Mouse (Mus musculus): Measurements from ENCODE around the gene Zfp319.

Gene Zfp319

GRCm38 (mm10) chr8:95348811-95349630, 17.3 kb upstream of the Zfp319 start:
- DNase-seq = peak; percentile 88

GRCm38 (mm10) chr8:95348356-95348755, 16.6 kb upstream of the Zfp319 start:
- DNase-seq = no peak

GRCm38 (mm10) chr8:95346643-95347545, 15.1 kb upstream of the Zfp319 start:
- peak; percentile 66 for DNase-seq

GRCm38 (mm10) chr8:95344668-95345067, 12.9 kb upstream of the Zfp319 start:
- no peak for DNase-seq

GRCm38 (mm10) chr8:95341721-95342120, 10.0 kb upstream of the Zfp319 start:
- DNase-seq = no peak

GRCm38 (mm10) chr8:95336363-95336762, 4.6 kb upstream of the Zfp319 start:
- no peak for DNase-seq

- DNase-seq = no peak
These were observed 4.0 kb upstream of the Zfp319 start for GRCm38 (mm10) chr8:95335706-95336105.

GRCm38 (mm10) chr8:95332437-95333199, 868 bp upstream of the Zfp319 start:
- DNase-seq = no peak

- DNase-seq = no peak
These were observed 512 bp downstream of the Zfp319 start for GRCm38 (mm10) chr8:95331156-95331719.

- DNase-seq = no peak
These were observed 1.4 kb downstream of the Zfp319 start for GRCm38 (mm10) chr8:95330367-95330766.

- DNase-seq = no peak
These were observed 3.8 kb downstream of the Zfp319 start for GRCm38 (mm10) chr8:95327866-95328465.

GRCm38 (mm10) chr8:95326822-95327221, 4.9 kb downstream of the Zfp319 start:
- DNase-seq = no peak

- no peak for DNase-seq
These were observed 7.1 kb downstream of the Zfp319 start for GRCm38 (mm10) chr8:95324646-95325045.

GRCm38 (mm10) chr8:95323201-95323600, 8.5 kb downstream of the Zfp319 start:
- DNase-seq = no peak

- DNase-seq = peak; percentile 30
These were observed 11.3 kb downstream of the Zfp319 start for GRCm38 (mm10) chr8:95320224-95321139.

GRCm38 (mm10) chr8:95315350-95315749, 16.4 kb downstream of the Zfp319 start:
- no peak for DNase-seq

- no peak for DNase-seq
These were observed 17.0 kb downstream of the Zfp319 start for GRCm38 (mm10) chr8:95314707-95315106.

GRCm38 (mm10) chr8:95313857-95314256, 17.9 kb downstream of the Zfp319 start:
- DNase-seq = no peak

GRCm38 (mm10) chr8:95312836-95313235, 18.9 kb downstream of the Zfp319 start:
- DNase-seq = no peak

GRCm38 (mm10) chr8:95310342-95310970, 21.3 kb downstream of the Zfp319 start, which contains the start of gene Tepp:
TSS of gene Tepp (plus strand) at chr8:95310566.
- no peak for DNase-seq

Measured in right cerebral cortex, adult 18-20 months (tissue).